Comparison of ENCODE assay signal across 8 mouse cellular contexts in the genomic region with DNA sequence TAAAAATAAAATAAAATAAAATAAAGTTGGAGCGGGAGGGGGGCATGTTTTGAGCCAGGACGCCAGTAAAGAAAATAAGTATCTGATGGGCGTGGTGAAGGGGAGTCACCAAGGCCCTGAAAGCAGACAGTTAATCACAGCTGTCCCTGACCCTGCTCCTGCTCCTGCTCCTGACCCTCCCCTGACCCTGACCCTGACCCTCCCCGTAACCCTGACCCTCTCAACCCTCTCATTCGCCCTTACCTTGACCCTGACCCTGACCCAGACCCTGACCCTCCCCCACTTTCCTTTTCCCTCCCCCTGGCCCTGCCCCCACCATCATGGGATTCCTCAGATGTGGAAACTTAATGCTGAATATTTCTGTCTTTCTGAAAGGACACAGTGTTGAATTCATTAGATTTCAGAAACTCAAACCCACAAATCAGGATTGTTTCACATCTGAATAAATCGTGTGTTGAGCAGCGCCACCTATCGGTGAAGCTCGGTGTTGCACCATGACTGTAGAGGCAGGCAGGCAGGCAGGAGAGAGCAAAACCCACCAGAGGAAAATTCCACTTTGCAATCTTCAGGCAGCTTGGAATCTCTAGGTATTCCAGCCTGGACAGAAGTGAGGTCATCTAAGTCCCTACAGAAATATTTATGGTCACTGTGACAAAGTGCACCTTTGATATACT.
DNase-seq lines count a peak whose midpoint lies in the region; ATAC-seq lines count a peak whose summit lies in the region.

No protein-coding gene starts in this region.

- H3K9ac ChIP-seq in liver, embryonic 12.5 days: no peak overlapping the region

- no peak overlapping the region for H3K4me2 ChIP-seq in liver, embryonic 12.5 days

- no peak overlapping the region for H3K4me3 ChIP-seq in liver, embryonic 12.5 days

- WGBS in liver, embryonic 12.5 days (ENCODE audit: insufficient replicate concordance): 31% methylated on average over 9 of the region's 9 CpGs

- peak; percentile 66 for DNase-seq in liver
- peak; percentile 39 for DNase-seq in c-Kit-positive CD71-negative TER-119-negative erythroid progenitor cells, embryonic 14.5 days (ENCODE audit: low read depth)
- DNase-seq in frontal cortex, adult 2 months (ENCODE audit: extremely low spot score in 1 of 2, low spot score in 1 of 2): peak; percentile 58 to 95
- peak; percentile 72 to 93 for DNase-seq in kidney, postnatal 36 days
- peak; percentile 42 to 52 for DNase-seq in lung, adult 18-20 months
- DNase-seq in right cerebral cortex, postnatal 10 days (ENCODE audit: low spot score in 2 of 2): peak; percentile 89 to 95
- DNase-seq in urinary bladder, adult 2 months (ENCODE audit: low spot score): peak; percentile 78

- H3K27me3 ChIP-seq in liver, embryonic 12.5 days (replicated peaks): no peaks in the 10 kb centered on the region

- H3K4me1 ChIP-seq in liver, embryonic 12.5 days: no peaks in the 10 kb centered on the region

- no peak for ATAC-seq in liver, embryonic 12.5 days

- peaks cover 17% of the 10 kb centered on the region; the same call in 1 of the 2 replicates for H3K9me3 ChIP-seq in liver, embryonic 12.5 days (replicated peaks)

- no peaks in the 10 kb centered on the region for H3K36me3 ChIP-seq in liver, embryonic 12.5 days

- no peak overlapping the region for H3K27ac ChIP-seq in liver, embryonic 12.5 days

Comparison
In these comparisons a context has a peak if more than half of its experiments do, and no peak if none do; other contexts are left out.
1. DNase-seq: peak in every context shown above with its lines; median percentile 92 in right cerebral cortex, postnatal 10 days; 82 in kidney, postnatal 36 days; 78 in urinary bladder, adult 2 months; 76 in frontal cortex, adult 2 months; 66 in liver; 47 in lung, adult 18-20 months; 39 in c-Kit-positive CD71-negative TER-119-negative erythroid progenitor cells, embryonic 14.5 days.